Mouse (Mus musculus): ENCODE results near the gene Frk.
A peak's percentile ranks its signal among the peaks of the same experiment; 100 is the strongest.

GRCm38 (mm10) chr10:34617216-34617615 is 134.0 kb downstream of the Frk start:
- peak; percentile 55; the same call in 1 of the 2 replicates for TF ChIP-seq CTCF (IDR thresholded peaks at IDR 0.05; ENCODE audit: borderline replicate concordance, extremely low read depth, insufficient read depth, insufficient read length)
- TF ChIP-seq POLR2A (IDR thresholded peaks at IDR 0.05; ENCODE audit: borderline replicate concordance, extremely low read depth, insufficient read depth, insufficient read length, poor library complexity, severe bottlenecking), result no peak

Data from brain, embryonic 14.5 days (tissue).